Mouse (Mus musculus) cerebellum, adult 9-11 months (tissue): ENCODE data around the gene Spindoc.
"Not testable (repeated sequence)": the region's sequence is repeated elsewhere in the genome, so short reads cannot be mapped to it uniquely, and the experiment has no call there.

Source experiments
- DNase-seq: peaks from one replicate; pipeline ENCODE4 v3.0.0; 2022

Gene Spindoc

GRCm38 (mm10) chr19:7398898-7399297 lies 16.1 kb upstream of the Spindoc start:
- DNase-seq: not testable (repeated sequence)

GRCm38 (mm10) chr19:7396867-7397826 lies 14.4 kb upstream of the Spindoc start:
- not testable (repeated sequence) for DNase-seq

- no peak for DNase-seq
Measured at GRCm38 (mm10) chr19:7388488-7388887, 5.7 kb upstream of the Spindoc start.

DNA sequence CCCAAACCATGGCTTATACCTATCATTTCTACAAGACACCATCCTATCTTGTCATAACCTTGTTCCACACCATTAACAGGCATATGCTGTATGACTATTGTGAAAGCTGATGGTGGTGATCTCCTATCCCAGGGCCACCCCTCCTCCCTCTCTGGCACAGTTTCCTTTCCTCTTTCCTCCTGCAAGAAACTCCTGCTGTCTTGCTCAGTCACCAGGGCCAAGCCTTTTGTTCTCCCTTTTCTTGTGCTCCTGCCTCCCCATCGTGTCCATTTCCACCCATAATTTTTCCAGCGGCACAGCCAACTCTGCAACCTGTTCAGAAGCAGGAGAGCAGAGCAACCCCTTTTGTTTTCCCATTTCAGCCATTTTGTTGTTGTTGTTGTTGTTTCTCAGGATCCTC lies 3.2 kb upstream of the Spindoc start:
- DNase-seq: no peak

GRCm38 (mm10) chr19:7382248-7382902 lies 419 bp downstream of the Spindoc start:
- peak; percentile 61 for DNase-seq

GRCm38 (mm10) chr19:7381906-7382247 lies 917 bp downstream of the Spindoc start:
- DNase-seq: no peak

DNA sequence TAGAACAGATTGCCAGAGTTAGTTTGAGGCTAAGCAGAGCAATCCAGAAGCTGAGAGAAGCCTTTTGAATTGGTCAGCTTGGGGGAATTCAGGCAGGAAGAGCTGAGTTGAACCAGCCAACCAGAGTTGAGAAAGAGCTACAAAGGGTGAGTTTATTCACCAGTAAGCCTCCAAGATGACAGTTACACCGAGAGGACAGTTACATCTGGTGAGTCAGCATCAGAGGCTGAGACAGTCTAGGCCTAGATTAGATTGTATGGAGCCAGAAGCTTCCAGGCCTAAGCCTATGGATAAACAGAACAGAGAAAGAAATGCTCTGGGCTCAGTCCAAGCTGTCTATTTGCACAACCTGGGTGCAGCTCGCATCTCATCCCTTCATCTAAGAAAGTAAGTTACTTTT lies 5.2 kb downstream of the Spindoc start:
- no peak for DNase-seq

DNA sequence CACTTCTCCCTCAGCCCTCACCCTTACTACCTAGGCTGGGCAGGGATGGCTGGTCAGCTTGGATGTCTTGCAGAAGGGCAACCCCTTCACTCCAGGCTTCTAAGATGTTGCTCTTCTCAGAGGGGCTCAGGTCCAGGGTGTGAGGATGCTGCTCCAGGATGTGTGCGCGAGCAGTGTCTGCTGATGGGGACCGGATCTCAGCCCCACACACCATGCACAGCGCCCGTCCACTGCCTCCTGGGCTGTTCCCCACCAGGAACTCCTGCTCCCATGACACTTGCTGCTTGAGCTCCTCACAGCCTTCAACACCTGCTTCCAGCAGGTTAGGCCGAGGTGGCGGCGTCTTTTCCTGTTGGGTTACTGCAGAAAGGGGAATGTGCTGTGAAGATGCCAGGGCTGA lies 8.3 kb downstream of the Spindoc start:
- DNase-seq: no peak

GRCm38 (mm10) chr19:7369469-7369868 lies 13.3 kb downstream of the Spindoc start:
- DNase-seq: not testable (repeated sequence)

DNA sequence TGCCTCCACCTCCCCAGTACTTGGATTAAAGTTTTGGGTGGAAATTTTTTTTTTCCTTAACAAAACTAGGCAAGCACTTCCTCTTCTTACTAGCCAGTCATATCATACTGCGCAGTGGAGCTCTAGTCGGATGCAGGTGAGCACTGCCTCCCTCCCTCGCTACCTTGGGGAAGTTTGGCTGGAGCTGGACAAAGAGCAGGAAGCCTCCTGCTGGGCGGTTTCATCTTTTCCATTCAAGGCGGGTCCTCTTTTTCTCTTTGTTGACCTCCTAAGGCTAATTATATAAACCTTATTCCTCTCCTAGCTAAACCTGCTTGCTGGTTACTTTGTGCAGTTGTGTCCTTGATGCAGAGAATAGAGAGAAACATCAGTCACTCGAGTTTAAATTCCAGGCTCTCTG lies 29.2 kb downstream of the Spindoc start:
- no peak for DNase-seq

DNA sequence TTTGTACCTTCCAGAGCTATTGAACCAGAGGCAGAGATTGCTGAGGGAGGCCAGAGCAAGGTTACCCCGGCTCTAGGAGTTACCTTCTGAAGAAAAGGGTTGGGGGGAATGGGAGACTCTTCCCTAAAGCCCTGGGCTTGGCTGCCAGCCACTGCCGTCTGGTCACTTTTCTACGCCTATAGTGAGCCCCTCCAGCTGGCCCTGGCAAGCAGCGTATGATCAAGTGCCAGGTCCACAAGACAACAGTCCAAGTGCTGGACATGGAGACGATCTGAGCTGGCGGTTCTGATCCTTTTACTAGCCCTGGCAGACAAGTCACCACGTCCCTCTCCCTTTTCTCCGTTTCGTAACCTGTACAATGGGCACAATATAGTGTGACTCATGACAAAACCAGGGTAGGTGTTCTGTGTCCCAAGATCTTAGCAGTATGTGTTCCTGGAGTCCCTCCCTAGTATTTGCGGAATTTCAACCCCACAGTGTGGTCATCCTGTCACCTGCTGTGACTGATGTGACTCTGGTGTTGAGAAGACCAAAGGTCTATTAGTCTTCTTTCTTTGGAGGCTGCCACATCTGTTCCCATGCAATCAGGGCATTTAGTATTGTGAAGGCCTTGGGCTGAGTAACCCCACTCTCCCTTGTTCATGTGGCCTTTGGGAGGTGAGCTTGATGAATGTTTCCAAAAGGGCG lies 29.8 kb downstream of the Spindoc start:
- no peak for DNase-seq

- no peak for DNase-seq
Measured at GRCm38 (mm10) chr19:7349993-7350392, 32.8 kb downstream of the Spindoc start.

DNA sequence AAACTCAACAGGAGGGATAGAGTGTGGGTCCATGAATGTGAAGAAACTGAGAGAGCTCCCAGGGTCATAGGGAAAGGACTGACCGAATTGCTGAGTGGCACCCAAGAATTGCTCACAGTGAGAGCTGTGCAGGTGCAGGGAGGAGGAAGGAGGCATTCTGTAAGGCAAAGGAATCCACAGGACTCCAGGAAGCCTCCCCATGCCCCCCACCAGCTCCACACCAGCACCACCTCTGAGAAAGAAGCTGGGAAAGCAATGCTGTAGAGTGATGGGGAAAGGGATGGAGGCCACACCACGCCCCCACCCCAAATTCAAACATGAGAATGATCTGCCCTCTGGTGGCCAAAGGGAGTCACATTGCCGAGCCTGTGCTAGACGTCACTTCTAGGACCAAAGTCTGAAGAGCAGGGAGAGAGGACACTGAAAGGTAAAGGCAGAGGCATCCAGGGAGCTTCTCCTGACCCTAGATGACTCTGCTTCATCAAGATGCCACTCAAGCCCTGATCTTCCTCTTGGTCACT lies 37.5 kb downstream of the Spindoc start:
- no peak for DNase-seq

GRCm38 (mm10) chr19:7342646-7343045 lies 40.1 kb downstream of the Spindoc start:
- DNase-seq: peak; percentile 39

GRCm38 (mm10) chr19:7341512-7342397 lies 41.0 kb downstream of the Spindoc start, which contains the start of gene Mark2:
TSS of gene Mark2 (minus strand) at chr19:7341860.
- DNase-seq: peak; percentile 100

- no peak for DNase-seq
Measured at GRCm38 (mm10) chr19:7340780-7341475, 41.9 kb downstream of the Spindoc start.

- DNase-seq: peak; percentile 61
Measured at GRCm38 (mm10) chr19:7340371-7340779, 42.4 kb downstream of the Spindoc start.

- DNase-seq: peak; percentile 33
Measured at GRCm38 (mm10) chr19:7339867-7340266, 42.9 kb downstream of the Spindoc start.

DNA sequence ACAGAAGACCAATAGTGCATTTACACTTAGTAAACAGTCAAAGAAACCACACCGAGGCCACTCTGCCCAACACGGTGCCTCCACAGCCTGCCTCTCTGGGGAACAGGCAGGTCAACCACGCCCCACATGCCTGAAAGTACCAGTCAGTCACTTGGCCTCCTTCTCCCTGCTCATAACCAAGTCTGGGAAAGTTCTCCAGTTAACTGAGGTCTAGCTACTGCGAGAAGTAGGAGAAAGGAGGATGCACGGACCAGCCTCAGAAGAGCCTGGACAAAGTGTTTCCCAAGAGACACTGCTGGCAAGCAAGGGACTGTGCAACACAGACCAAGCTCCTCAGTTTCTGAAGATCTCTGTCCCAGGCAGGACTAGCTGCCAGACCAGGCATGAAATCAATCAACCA lies 43.8 kb downstream of the Spindoc start:
- peak; percentile 35 for DNase-seq

- DNase-seq: no peak
Measured at GRCm38 (mm10) chr19:7337781-7338342, 44.9 kb downstream of the Spindoc start.

- no peak for DNase-seq
Measured at GRCm38 (mm10) chr19:7335656-7336055, 47.1 kb downstream of the Spindoc start.
